Mouse (Mus musculus) liver, postnatal 0 days (tissue): ENCODE results near the gene Parp16. TPM values are rescaled to one million over a fixed set of nuclear protein-coding genes. Genes with fewer than 3 reads are reported as not detected.

Experiments used
- ATAC-seq: fragments of 200-750 bp; cut with Nextera tagmentation; 2 replicates; pipeline ENCODE4 v1.8.0; 2017; ENCODE audit warnings: mild to moderate bottlenecking, moderate library complexity
- DNase-seq: peaks from one replicate; pipeline ENCODE4 v3.0.0-alpha.2; 2016
- H3K27ac ChIP-seq: fragments of 300-500 bp; sonication (generic); 2 replicates; pipeline ENCODE4 v1.5.1; 2014; ENCODE audit warnings: antibody characterized with exemption, moderate library complexity, mild to moderate bottlenecking, low read depth
- H3K27me3 ChIP-seq: fragments of 300-500 bp; sonication (generic); 2 replicates; pipeline ENCODE4 v1.6.1; 2014; ENCODE audit warnings: low read length, control low read depth, mixed read lengths; ENCODE audit not compliant: insufficient read depth
- H3K36me3 ChIP-seq: fragments of 300-500 bp; sonication (generic); replicated peaks from 2 replicates; pipeline ENCODE4 v1.6.1; 2014; ENCODE audit warnings: mild to moderate bottlenecking, control low read depth, low read length, moderate library complexity, mixed read lengths; ENCODE audit not compliant: insufficient read depth
- H3K4me1 ChIP-seq: fragments of 300-500 bp; sonication (generic); 2 replicates; pipeline ENCODE4 v1.6.1; 2014; ENCODE audit warnings: antibody characterized with exemption, mild to moderate bottlenecking, control low read depth; ENCODE audit not compliant: insufficient read depth
- H3K4me2 ChIP-seq: fragments of 300-500 bp; sonication (generic); 2 replicates; pipeline ENCODE4 v1.6.1; 2014; ENCODE audit warnings: low read depth, mild to moderate bottlenecking, low read length, moderate library complexity, mixed read lengths
- H3K4me3 ChIP-seq: fragments of 300-500 bp; sonication (generic); 2 replicates; pipeline ENCODE4 v1.5.1; 2014; ENCODE audit warnings: low read depth, low read length
- H3K9ac ChIP-seq: fragments of 300-500 bp; sonication (generic); replicated peaks from 2 replicates; pipeline ENCODE4 v1.6.1; 2014; ENCODE audit warnings: mild to moderate bottlenecking, moderate library complexity
- H3K9me3 ChIP-seq: fragments of 300-500 bp; sonication (generic); 2 replicates; pipeline ENCODE4 v1.6.1; 2016; ENCODE audit warnings: mild to moderate bottlenecking, control low read depth, low read length, mixed read lengths
- CTCF ChIP-seq: sonication (generic); IDR thresholded peaks from 2 replicates; pipeline ENCODE4 v1.5.1; 2016; ENCODE audit warnings: antibody characterized with exemption, low read depth
- EP300 ChIP-seq: IDR thresholded peaks from 2 replicates; pipeline ENCODE4 v1.6.1; 2016; ENCODE audit warnings: antibody characterized with exemption, low read depth, mild to moderate bottlenecking
- WGBS: fragments of 180-500 bp; shearing (Covaris S2); extraction: QIAGEN DNeasy Blood & Tissue Kit; methylation state at CpG from one replicate; pipeline ENCODE4 v1.1.7; 2014; ENCODE audit not compliant: insufficient replicate concordance; 5-methylcytosine and 5-hydroxymethylcytosine counted together
- polyA plus RNA-seq: library from polyadenylated mRNA; unstranded; fragments of >200 nt; fragmentation: Nextera tagmentation; extraction: Ambion mirVana; gene quantifications from 2 replicates; pipeline ENCODE4 v1.2.1, GENCODE M21; 2015

Parp16 gene
- polyA plus RNA-seq, 1 experiment from 2014 or later = 11.7 TPM

DNA sequence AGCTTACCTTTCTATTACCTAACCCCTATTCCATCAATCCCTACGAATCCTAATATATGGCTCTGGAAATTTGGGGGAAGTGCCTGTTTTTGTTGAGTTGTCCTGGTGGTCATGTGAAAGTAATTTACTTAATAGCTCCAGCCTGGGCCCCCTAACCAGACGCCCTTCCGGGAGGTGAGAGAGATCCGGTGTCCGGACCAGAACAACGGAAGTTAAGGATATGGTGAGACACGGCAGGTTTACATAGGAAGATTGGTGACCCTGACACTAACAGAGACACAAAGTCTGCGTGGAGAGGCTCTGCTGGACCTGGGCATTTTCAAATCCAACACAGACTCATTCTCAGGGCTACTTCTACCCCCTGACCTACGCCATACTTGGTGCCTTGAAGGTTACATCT is 28.8 kb upstream of the Parp16 start:
- peaks cover 4% of the 10 kb centered on the region for H3K4me1 ChIP-seq
- 48% methylated on average over 9 of the region's 9 CpGs for WGBS
- H3K9me3 ChIP-seq = no peaks in the 10 kb centered on the region
- ATAC-seq (no peak), DNase-seq (no peak)
- H3K36me3 ChIP-seq = no peaks in the 10 kb centered on the region
- H3K27ac ChIP-seq = no peak overlapping the region
- H3K4me3 ChIP-seq = no peak overlapping the region
- no peak overlapping the region for H3K4me2 ChIP-seq
- TF ChIP-seq EP300 (no peak), CTCF (no peak)
- no peak overlapping the region for H3K9ac ChIP-seq
- H3K27me3 ChIP-seq = peaks cover 30% of the 10 kb centered on the region

DNA sequence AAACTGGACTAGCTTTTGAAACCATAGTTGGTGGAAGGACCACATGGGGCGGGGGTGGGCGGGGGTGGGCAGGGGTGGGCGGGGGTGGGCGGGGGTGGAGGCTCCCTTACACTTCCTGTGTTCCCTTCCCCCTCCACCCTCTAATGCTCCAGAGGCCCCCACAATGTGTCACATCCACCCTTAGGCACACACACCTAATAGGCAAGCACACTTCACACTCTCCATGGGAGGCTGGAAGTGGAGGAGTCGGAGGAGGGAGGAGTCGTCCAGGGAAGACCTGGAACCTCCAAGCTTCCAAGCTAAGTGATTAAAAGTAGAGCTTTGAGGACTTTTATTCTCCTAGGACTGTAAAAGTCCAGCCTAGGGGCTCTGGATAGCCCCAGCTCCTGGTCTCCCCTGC is 26.6 kb upstream of the Parp16 start:
- Histone ChIP-seq H3K4me1 (no peaks in the 10 kb centered on the region), H3K27ac (no peak overlapping the region), H3K9me3 (no peaks in the 10 kb centered on the region), H3K36me3 (no peaks in the 10 kb centered on the region), H3K4me2 (no peak overlapping the region), H3K9ac (no peak overlapping the region), H3K27me3 (peaks cover 8% of the 10 kb centered on the region), H3K4me3 (no peak overlapping the region)
- DNase-seq (no peak), ATAC-seq (no peak)
- TF ChIP-seq CTCF (no peak), EP300 (no peak)
- WGBS = 53% methylated on average over 5 of the region's 6 CpGs

DNA sequence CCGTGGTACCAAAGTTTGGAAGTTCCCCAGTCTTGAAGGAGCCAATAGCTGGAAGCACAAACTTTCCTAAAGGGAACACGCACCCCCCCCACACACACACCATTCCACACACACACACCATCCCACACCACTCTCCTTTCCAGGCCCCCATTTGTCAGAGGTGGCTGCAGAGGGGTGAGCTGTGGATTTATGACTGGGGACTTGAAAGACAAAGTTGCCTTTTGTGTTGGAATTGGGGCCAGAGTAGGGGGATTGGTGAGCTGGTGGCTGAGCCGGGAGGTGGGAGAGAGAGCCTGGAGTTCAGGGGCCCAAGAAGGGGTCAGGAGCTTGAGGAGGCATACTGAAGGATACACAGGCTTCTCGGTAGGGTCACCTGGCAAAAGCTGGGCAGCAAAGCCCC is 26.2 kb upstream of the Parp16 start:
- DNase-seq = no peak
- H3K9me3 ChIP-seq = no peaks in the 10 kb centered on the region
- 67% methylated on average over 4 of the region's 4 CpGs for WGBS
- H3K4me3 ChIP-seq = no peak overlapping the region
- H3K36me3 ChIP-seq = no peaks in the 10 kb centered on the region
- no peak overlapping the region for H3K27ac ChIP-seq
- H3K27me3 ChIP-seq = peaks cover 4% of the 10 kb centered on the region
- TF ChIP-seq EP300 (no peak), CTCF (no peak)
- no peak overlapping the region for H3K9ac ChIP-seq
- no peak overlapping the region for H3K4me2 ChIP-seq
- no peaks in the 10 kb centered on the region for H3K4me1 ChIP-seq
- ATAC-seq = no peak

DNA sequence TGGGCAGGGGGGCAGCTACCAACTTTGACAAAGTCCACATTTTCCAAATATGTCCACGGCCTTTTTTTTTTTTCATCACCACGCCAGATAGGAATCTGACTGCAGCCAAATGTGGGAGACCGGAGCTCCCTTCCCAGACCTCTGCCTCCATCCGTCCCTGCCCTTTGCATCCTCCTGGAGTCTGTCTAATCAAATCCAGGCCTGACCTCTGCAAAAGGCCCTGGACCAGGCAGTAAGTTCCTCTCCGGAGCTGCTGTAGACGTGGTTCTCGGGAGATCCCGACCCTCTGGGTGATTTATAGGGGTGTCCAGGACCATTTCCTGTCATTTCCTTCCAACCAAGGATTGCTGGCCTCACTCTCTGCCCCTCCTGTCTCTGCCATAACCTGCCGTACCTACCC is 22.5 kb upstream of the Parp16 start:
- no peak overlapping the region for H3K4me3 ChIP-seq
- H3K27ac ChIP-seq = no peak overlapping the region
- H3K36me3 ChIP-seq = no peaks in the 10 kb centered on the region
- no peak overlapping the region for H3K9ac ChIP-seq
- TF ChIP-seq EP300 = no peak
- TF ChIP-seq CTCF = no peak
- no peak overlapping the region for H3K4me2 ChIP-seq
- 53% methylated on average over 9 of the region's 9 CpGs for WGBS
- no peaks in the 10 kb centered on the region for H3K27me3 ChIP-seq
- no peak for ATAC-seq
- no peaks in the 10 kb centered on the region for H3K9me3 ChIP-seq
- no peak for DNase-seq
- no peaks in the 10 kb centered on the region for H3K4me1 ChIP-seq

DNA sequence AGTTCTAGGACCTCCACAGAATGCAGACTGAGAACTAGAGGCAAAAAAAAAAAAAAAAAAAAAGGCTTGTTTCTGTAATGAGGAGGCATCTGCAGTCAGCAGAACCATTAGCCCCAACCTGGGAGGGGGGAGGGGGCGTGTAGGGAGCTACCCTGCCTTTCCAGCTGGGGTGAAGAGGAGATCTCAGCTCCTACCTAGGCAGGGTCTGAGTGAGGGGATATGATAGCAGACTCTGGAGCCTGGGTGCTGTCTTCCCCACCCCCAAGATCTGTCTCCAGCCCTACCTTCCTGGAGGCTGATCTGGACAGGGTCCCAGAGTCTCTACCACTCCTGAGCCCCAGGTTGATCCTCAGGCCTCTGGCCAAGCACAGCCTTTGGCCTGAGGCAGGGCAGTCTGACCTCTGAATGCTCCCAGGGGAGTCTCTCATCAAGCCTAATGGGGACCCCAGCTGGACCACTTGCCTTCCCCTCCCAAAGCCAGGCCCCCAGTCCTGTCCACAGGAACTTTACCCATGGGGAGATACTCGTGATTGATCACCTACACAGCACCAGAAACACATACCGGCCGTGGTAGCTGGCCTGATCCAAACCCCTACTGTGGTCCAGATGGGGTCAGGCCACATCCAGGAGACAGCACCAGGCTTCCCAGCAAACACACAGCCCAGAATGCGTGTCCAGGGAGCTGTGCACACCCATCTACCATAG is 19.8 kb upstream of the Parp16 start:
- no peak for DNase-seq
- Histone ChIP-seq H3K4me2 (no peak overlapping the region), H3K27ac (no peak overlapping the region), H3K9me3 (no peaks in the 10 kb centered on the region), H3K36me3 (no peaks in the 10 kb centered on the region), H3K27me3 (peaks cover 19% of the 10 kb centered on the region), H3K4me1 (no peaks in the 10 kb centered on the region), H3K4me3 (no peak overlapping the region), H3K9ac (no peak overlapping the region)
- WGBS = 60% methylated on average over 5 of the region's 5 CpGs
- no peak for ATAC-seq
- TF ChIP-seq EP300 = no peak
- no peak for TF ChIP-seq CTCF

DNA sequence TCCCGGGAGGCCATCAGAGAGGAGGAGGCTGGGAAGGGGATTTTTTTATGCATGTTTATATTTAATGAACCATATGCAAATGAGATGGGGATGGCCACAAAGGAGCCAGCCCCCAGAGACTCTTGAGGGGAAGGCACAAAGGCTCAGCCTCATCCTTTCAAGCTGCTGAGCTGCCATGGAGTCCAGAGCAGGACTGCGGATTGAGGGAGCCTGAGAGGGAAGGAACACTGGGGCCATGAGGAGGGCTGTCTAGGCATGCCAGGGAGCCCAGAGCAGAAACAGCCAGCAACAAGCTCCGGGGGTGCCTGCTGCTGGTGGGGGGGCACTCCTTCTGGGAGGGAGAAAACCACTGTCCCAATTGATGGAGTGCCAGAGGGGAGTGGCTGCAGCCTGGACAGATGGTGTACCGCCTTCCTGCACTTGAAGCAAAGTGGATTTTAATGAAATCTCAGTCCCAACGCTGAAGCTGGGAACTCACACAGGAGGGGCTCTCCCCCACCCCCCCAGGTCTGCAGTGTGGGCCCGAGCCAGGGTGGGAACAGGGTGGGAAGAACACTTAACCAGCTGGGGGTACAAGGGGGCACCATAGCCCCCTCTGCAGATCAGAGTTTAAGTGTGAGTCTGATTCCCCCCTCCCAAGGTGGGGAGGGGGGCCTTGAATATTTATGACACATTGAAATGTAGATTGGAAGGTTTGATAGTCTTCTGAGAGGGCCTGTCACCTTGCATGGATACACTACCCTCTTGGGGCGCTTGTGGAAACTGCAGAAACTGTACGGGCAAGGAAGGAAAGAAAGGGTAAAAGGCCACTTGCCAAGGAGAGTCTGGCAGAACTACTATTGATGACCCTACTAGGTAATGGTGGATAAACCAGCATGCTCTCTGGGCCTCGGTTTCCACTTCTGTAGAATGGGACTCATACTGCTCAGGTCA is 18.9 kb upstream of the Parp16 start:
- Histone ChIP-seq H3K4me1 (no peaks in the 10 kb centered on the region), H3K27me3 (peaks cover 24% of the 10 kb centered on the region), H3K36me3 (no peaks in the 10 kb centered on the region), H3K27ac (no peak overlapping the region), H3K9ac (no peak overlapping the region), H3K9me3 (no peaks in the 10 kb centered on the region), H3K4me2 (no peak overlapping the region), H3K4me3 (no peak overlapping the region)
- ATAC-seq = no peak
- 55% methylated on average over 9 of the region's 9 CpGs for WGBS
- TF ChIP-seq CTCF (no peak), EP300 (no peak)
- DNase-seq = no peak
